Mouse (Mus musculus) embryonic facial prominence, embryonic 12.5 days (tissue): ENCODE measurements at regions not wholly inside any gene's neighbourhood (a gene's known extent, or its start where the extent isn't known, plus 50 kb on each side); places are given as distances from the start of the nearest gene placed in this dataset.

ENCODE experiments used
- ATAC-seq: fragments of 200-750 bp; cut with Nextera tagmentation; 2 replicates; pipeline ENCODE4 v1.8.0; 2017; ENCODE audit not compliant: insufficient number of reproducible peaks, insufficient read depth, low FRiP score, low TSS enrichment
- H3K27ac ChIP-seq: fragments of 300-500 bp; sonication (generic); 2 replicates; pipeline ENCODE4 v1.5.1; 2016; ENCODE audit warnings: mild to moderate bottlenecking
- H3K27me3 ChIP-seq: fragments of 300-500 bp; sonication (generic); 2 replicates; pipeline ENCODE4 v1.6.1; 2016; ENCODE audit warnings: mild to moderate bottlenecking, moderate library complexity
- H3K36me3 ChIP-seq: fragments of 300-500 bp; sonication (generic); 2 replicates; pipeline ENCODE4 v1.6.1; 2016; ENCODE audit warnings: mild to moderate bottlenecking
- H3K4me1 ChIP-seq: fragments of 300-500 bp; sonication (generic); 2 replicates; pipeline ENCODE4 v1.6.1; 2016
- H3K4me2 ChIP-seq: fragments of 300-500 bp; sonication (generic); replicated peaks from 2 replicates; pipeline ENCODE4 v1.6.1; 2016; ENCODE audit warnings: mild to moderate bottlenecking, moderate library complexity
- H3K4me3 ChIP-seq: fragments of 300-500 bp; sonication (generic); 2 replicates; pipeline ENCODE4 v1.5.1; 2016; ENCODE audit warnings: mild to moderate bottlenecking
- H3K9ac ChIP-seq: fragments of 300-500 bp; sonication (generic); 2 replicates; pipeline ENCODE4 v1.6.1; 2016; ENCODE audit warnings: mild to moderate bottlenecking, moderate library complexity
- H3K9me3 ChIP-seq: fragments of 300-500 bp; sonication (generic); 2 replicates; pipeline ENCODE4 v1.6.1; 2016; ENCODE audit warnings: mild to moderate bottlenecking, moderate library complexity
- WGBS: fragments of 180-500 bp; shearing (Covaris S2); methylation state at CpG from one replicate; pipeline ENCODE4 v1.1.7; 2016; 5-methylcytosine and 5-hydroxymethylcytosine counted together

GRCm38 (mm10) chr5:113408588-113408987 lies 51.5 kb downstream of the Aym1 start:
- Histone ChIP-seq H3K4me3 (no peak overlapping the region), H3K9me3 (no peaks in the 10 kb centered on the region)
- 78% methylated on average over 3 of the region's 3 CpGs for WGBS

GRCm38 (mm10) chr5:113410963-113411362 lies 53.9 kb downstream of the Aym1 start:
- no peak overlapping the region for H3K4me3 ChIP-seq
- no peaks in the 10 kb centered on the region for H3K9me3 ChIP-seq
- no peaks in the 10 kb centered on the region for H3K27me3 ChIP-seq
- 0 out of 2 replicates have a peak, but pooled peaks cover 3% of the 10 kb centered on the region for H3K4me1 ChIP-seq
- WGBS, result 80% methylated on average over 13 of the region's 13 CpGs
- H3K27ac ChIP-seq, result no peak overlapping the region
- no peaks in the 10 kb centered on the region for H3K36me3 ChIP-seq
- no peak overlapping the region for H3K4me2 ChIP-seq
- H3K9ac ChIP-seq, result no peak overlapping the region
- ATAC-seq, result no peak

More at GRCm38 (mm10) chr5:113408588-113408987, 51.5 kb downstream of the Aym1 start:
- no peaks in the 10 kb centered on the region for H3K27me3 ChIP-seq
- no peak overlapping the region for H3K9ac ChIP-seq
- no peak for ATAC-seq
- no peak overlapping the region for H3K4me2 ChIP-seq
- 0 out of 2 replicates have a peak, but pooled peaks cover 3% of the 10 kb centered on the region for H3K4me1 ChIP-seq
- no peak overlapping the region for H3K27ac ChIP-seq
- no peaks in the 10 kb centered on the region for H3K36me3 ChIP-seq

- H3K36me3 ChIP-seq, result no peaks in the 10 kb centered on the region
- ATAC-seq, result no peak
- no peak overlapping the region for H3K27ac ChIP-seq
- no peaks in the 10 kb centered on the region for H3K27me3 ChIP-seq
- H3K4me1 ChIP-seq, result 0 out of 2 replicates have a peak, but pooled peaks cover 5% of the 10 kb centered on the region
- no peaks in the 10 kb centered on the region for H3K9me3 ChIP-seq
- no peak overlapping the region for H3K9ac ChIP-seq
- WGBS, result 89% methylated on average over 2 of the region's 2 CpGs
- H3K4me2 ChIP-seq, result no peak overlapping the region
- H3K4me3 ChIP-seq, result no peak overlapping the region
Observed at GRCm38 (mm10) chr5:113414639-113415038, 57.5 kb downstream of the Aym1 start.

GRCm38 (mm10) chr5:113418335-113419013 lies 61.4 kb downstream of the Aym1 start:
- no peak for ATAC-seq
- no peak overlapping the region for H3K4me2 ChIP-seq
- no peaks in the 10 kb centered on the region for H3K27me3 ChIP-seq
- 81% methylated on average over 22 of the region's 22 CpGs for WGBS
- no peak overlapping the region for H3K4me3 ChIP-seq
- no peak overlapping the region for H3K9ac ChIP-seq
- no peaks in the 10 kb centered on the region for H3K9me3 ChIP-seq
- H3K4me1 ChIP-seq, result 0 out of 2 replicates have a peak, but pooled peaks cover 7% of the 10 kb centered on the region
- H3K27ac ChIP-seq, result no peak overlapping the region
- H3K36me3 ChIP-seq, result no peaks in the 10 kb centered on the region

GRCm38 (mm10) chr5:113420619-113421018 lies 63.5 kb downstream of the Aym1 start:
- no peak overlapping the region for H3K9ac ChIP-seq
- 0 out of 2 replicates have a peak, but pooled peaks cover 7% of the 10 kb centered on the region for H3K4me1 ChIP-seq
- WGBS, result 40% methylated on average over 5 of the region's 5 CpGs
- no peaks in the 10 kb centered on the region for H3K36me3 ChIP-seq
- no peak overlapping the region for H3K4me2 ChIP-seq
- no peak for ATAC-seq
- H3K27me3 ChIP-seq, result no peaks in the 10 kb centered on the region
- H3K9me3 ChIP-seq, result no peaks in the 10 kb centered on the region
- H3K27ac ChIP-seq, result no peak overlapping the region
- H3K4me3 ChIP-seq, result no peak overlapping the region

GRCm38 (mm10) chr5:113421993-113422725 lies 65.1 kb downstream of the Aym1 start:
- Histone ChIP-seq H3K9me3 (no peaks in the 10 kb centered on the region), H3K4me3 (no peak overlapping the region), H3K36me3 (no peaks in the 10 kb centered on the region), H3K4me1 (0 out of 2 replicates have a peak, but pooled peaks cover 7% of the 10 kb centered on the region), H3K27ac (no peak overlapping the region), H3K27me3 (no peaks in the 10 kb centered on the region), H3K4me2 (no peak overlapping the region), H3K9ac (0 out of 2 replicates have a peak overlapping the region, but pooled peaks have one; percentile 8)
- 47% methylated on average over 13 of the region's 13 CpGs for WGBS
- ATAC-seq, result no peak

- no peak overlapping the region for H3K27ac ChIP-seq
- no peak overlapping the region for H3K4me3 ChIP-seq
- H3K27me3 ChIP-seq, result no peaks in the 10 kb centered on the region
- ATAC-seq, result no peak
- 0 out of 2 replicates have a peak, but pooled peaks cover 7% of the 10 kb centered on the region for H3K4me1 ChIP-seq
- H3K4me2 ChIP-seq, result no peak overlapping the region
- H3K36me3 ChIP-seq, result no peaks in the 10 kb centered on the region
- H3K9me3 ChIP-seq, result no peaks in the 10 kb centered on the region
- H3K9ac ChIP-seq, result no peak overlapping the region
- 77% methylated on average over 3 of the region's 3 CpGs for WGBS
Observed at GRCm38 (mm10) chr5:113422726-113423110, 65.6 kb downstream of the Aym1 start.

GRCm38 (mm10) chr5:113427779-113428178 lies 62.4 kb upstream of the Wscd2 start:
- ATAC-seq, result no peak
- Histone ChIP-seq H3K4me1 (no peaks in the 10 kb centered on the region), H3K9ac (no peak overlapping the region), H3K4me3 (no peak overlapping the region), H3K9me3 (no peaks in the 10 kb centered on the region), H3K27ac (no peak overlapping the region), H3K4me2 (no peak overlapping the region), H3K27me3 (no peaks in the 10 kb centered on the region; the same call in 1 of the 2 replicates), H3K36me3 (no peaks in the 10 kb centered on the region)
- 73% methylated on average over 7 of the region's 7 CpGs for WGBS

GRCm38 (mm10) chr5:113431334-113431733 lies 58.8 kb upstream of the Wscd2 start:
- H3K27me3 ChIP-seq, result no peaks in the 10 kb centered on the region; the same call in 1 of the 2 replicates
- H3K4me2 ChIP-seq, result no peak overlapping the region
- no peak for ATAC-seq
- H3K4me3 ChIP-seq, result no peak overlapping the region
- no peaks in the 10 kb centered on the region for H3K9me3 ChIP-seq
- H3K27ac ChIP-seq, result no peak overlapping the region
- no peak overlapping the region for H3K9ac ChIP-seq
- H3K4me1 ChIP-seq, result no peaks in the 10 kb centered on the region
- H3K36me3 ChIP-seq, result no peaks in the 10 kb centered on the region
- 80% methylated on average over 5 of the region's 5 CpGs for WGBS

GRCm38 (mm10) chr5:113436987-113437386 lies 53.1 kb upstream of the Wscd2 start:
- Histone ChIP-seq H3K4me1 (no peaks in the 10 kb centered on the region), H3K4me2 (no peak overlapping the region), H3K4me3 (no peak overlapping the region), H3K27ac (no peak overlapping the region), H3K9ac (no peak overlapping the region), H3K9me3 (no peaks in the 10 kb centered on the region), H3K36me3 (no peaks in the 10 kb centered on the region), H3K27me3 (no peaks in the 10 kb centered on the region; the same call in 1 of the 2 replicates)
- ATAC-seq, result no peak
- WGBS, result 45% methylated on average over 3 of the region's 3 CpGs
